Mouse (Mus musculus) ES-Bruce4 (cell line): ENCODE data around the gene Snx7.

Experiments
- CTCF ChIP-seq: IDR thresholded peaks from one replicate; pipeline ENCODE4 v1.8.1; 2011; ENCODE audit warnings: low read depth, low read length
- EP300 ChIP-seq: IDR thresholded peaks from 2 replicates; pipeline ENCODE4 v1.6.1; 2011; ENCODE audit warnings: low read depth, low read length; ENCODE audit not compliant: insufficient read depth
- POLR2A ChIP-seq: IDR thresholded peaks from one replicate; pipeline ENCODE4 v1.8.1; 2011; ENCODE audit warnings: low read length; ENCODE audit not compliant: insufficient read depth

DNA sequence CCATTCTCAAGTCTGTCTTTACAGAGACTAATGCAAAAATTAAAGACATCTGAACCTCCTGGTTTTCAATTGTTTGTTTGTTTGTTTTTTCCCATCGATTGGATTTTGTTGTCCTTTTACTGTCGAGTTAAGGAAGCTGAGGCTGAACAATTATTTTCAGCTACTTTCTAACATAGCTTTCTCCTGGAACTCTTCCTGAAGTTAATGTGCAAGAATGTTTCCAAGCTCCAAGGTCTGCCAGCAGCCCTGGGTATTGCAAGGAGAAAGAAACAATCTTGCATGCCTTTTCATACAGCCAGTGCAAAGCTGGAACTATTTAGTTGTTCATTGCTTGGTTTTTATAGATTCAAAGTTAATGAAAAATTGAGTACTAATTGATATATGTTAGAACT, 584 bp upstream of the Snx7 start:
- no peak for TF ChIP-seq CTCF
- TF ChIP-seq POLR2A: no peak
- no peak for TF ChIP-seq EP300
